Mouse (Mus musculus) liver, adult 2 months (tissue): ENCODE results near the gene Prrx2.

Experiments used
- CTCF ChIP-seq: fragments of 200-500 bp; IDR thresholded peaks from 2 replicates; pipeline ENCODE4 v1.5.1; 2011; ENCODE audit warnings: low read depth, low read length, control low read depth
- POLR2A ChIP-seq: fragments of 200-500 bp; IDR thresholded peaks from 2 replicates; pipeline ENCODE4 v1.6.1; 2011; ENCODE audit warnings: low read length, control low read depth; ENCODE audit not compliant: insufficient read depth; ENCODE audit errors: extremely low read depth

GRCm38 (mm10) chr2:30918126-30918525, 83.4 kb downstream of the Prrx2 start:
- TF ChIP-seq CTCF, result no peak
- TF ChIP-seq POLR2A, result no peak
